Mouse (Mus musculus) cerebellum, adult 2 months (tissue): ENCODE results near the gene Tsc22d3.

Experiments
- CTCF ChIP-seq: fragments of 200-500 bp; IDR thresholded peaks from 2 replicates; pipeline ENCODE4 v1.5.1; 2011; ENCODE audit warnings: low read depth, mild to moderate bottlenecking, control low read depth, low read length, moderate library complexity, borderline replicate concordance; ENCODE audit not compliant: insufficient read depth
- POLR2A ChIP-seq: fragments of 200-500 bp; IDR thresholded peaks from 2 replicates; pipeline ENCODE4 v1.6.1; 2011; ENCODE audit warnings: low read length, control low read depth, borderline replicate concordance; ENCODE audit not compliant: insufficient read depth

DNA sequence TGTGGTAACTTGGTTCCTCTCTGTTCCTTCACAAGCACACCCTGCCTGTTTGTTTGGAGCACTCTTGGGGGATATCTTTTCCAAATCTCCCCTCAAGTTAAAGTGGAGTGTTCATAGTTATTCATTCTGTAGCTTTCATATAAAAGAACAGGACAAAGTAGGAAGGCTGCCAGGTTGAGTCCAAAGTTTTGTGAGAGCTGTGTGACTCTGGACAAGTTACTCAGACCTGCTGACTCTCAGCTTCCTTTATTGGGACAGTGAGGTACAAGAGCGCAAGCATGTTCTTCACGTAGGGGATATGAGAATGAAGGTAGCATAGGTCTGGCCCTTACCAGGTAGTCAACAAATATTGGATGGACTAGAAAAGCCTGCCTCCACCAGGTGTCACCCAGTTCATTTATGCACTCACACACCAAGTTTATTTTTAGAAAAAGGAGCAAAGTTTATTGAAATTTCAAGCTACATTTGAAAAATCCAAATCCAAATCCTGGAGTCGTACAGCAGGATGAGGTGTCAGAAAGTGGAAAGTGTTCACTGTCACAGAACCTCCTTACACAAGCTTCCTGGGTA lies 61.3 kb downstream of the Tsc22d3 start:
- no peak for TF ChIP-seq POLR2A
- no peak for TF ChIP-seq CTCF
